In the genomic region with DNA sequence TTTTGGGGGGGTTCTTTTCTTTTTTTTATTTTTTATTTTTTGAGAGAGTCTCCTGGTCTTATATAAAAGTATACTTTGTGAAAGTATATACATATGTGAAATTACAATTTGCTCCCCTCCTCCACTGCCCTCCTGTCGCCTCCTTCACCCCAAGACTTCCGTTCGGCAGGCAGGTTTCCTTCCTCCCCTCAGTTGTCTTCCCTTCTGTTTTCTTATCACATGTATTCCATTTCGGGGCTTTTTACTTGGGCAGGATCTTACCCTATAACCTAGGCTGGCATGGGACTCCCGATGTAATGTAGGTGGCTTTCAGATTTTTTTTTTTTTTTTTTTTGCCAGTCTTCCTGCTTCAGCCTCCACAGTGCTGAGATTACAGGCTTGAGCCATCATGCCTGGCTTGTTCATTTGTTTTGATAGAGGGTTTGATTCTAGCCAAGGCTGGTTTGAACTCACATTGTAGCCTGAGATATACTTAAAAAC, we compare ENCODE assay signal across 8 mouse cellular contexts. TPM values are rescaled to one million over a fixed set of nuclear protein-coding genes. Genes with fewer than 3 reads are reported as not detected.
DNase-seq lines count a peak whose midpoint lies in the region; ATAC-seq and TF ChIP-seq lines count a peak whose summit lies in the region.

No protein-coding gene starts in this region.

- no peak for TF ChIP-seq CTCF in intestine, postnatal 0 days (IDR thresholded peaks at IDR 0.05; ENCODE audit: low read depth)

- no peak for ATAC-seq in lung, embryonic 15.5 days (ENCODE audit: borderline replicate concordance, extremely low read depth, low FRiP score, low TSS enrichment)
- ATAC-seq in embryonic facial prominence, embryonic 11.5 days (replicated peaks; ENCODE audit: insufficient number of reproducible peaks, low FRiP score, low TSS enrichment, low read depth), result no peak
- ATAC-seq in intestine, postnatal 0 days, result no peak
- no peak for ATAC-seq in stomach, embryonic 16.5 days (ENCODE audit: insufficient read depth, low FRiP score)
- no peak for ATAC-seq in cerebellum, adult (ENCODE audit: insufficient number of reproducible peaks, low FRiP score, low TSS enrichment)

- WGBS in lung, embryonic 15.5 days, result 31% methylated on average over 5 of the region's 5 CpGs
- WGBS in embryonic facial prominence, embryonic 11.5 days, result 41% methylated on average over 5 of the region's 5 CpGs
- WGBS in intestine, postnatal 0 days, result 71% methylated on average over 5 of the region's 5 CpGs
- whole genome bisulfite sequencing in stomach, embryonic 16.5 days, result 44% methylated on average over 5 of the region's 5 CpGs

- H3K4me1 ChIP-seq in lung, embryonic 15.5 days, result no peaks in the 10 kb centered on the region
- H3K4me1 ChIP-seq in embryonic facial prominence, embryonic 11.5 days (ENCODE audit: control insufficient read depth, insufficient read depth, low read length), result no peaks in the 10 kb centered on the region
- H3K4me1 ChIP-seq in intestine, postnatal 0 days (replicated peaks; ENCODE audit: control insufficient read depth, insufficient read depth, low read length), result no peaks in the 10 kb centered on the region
- H3K4me1 ChIP-seq in stomach, embryonic 16.5 days (ENCODE audit: control insufficient read depth, insufficient read depth, low read length), result no peaks in the 10 kb centered on the region

- H3K9ac ChIP-seq in lung, embryonic 15.5 days, result no peak overlapping the region
- H3K9ac ChIP-seq in embryonic facial prominence, embryonic 11.5 days (replicated peaks; ENCODE audit: low read length), result no peak overlapping the region
- no peak overlapping the region for H3K9ac ChIP-seq in intestine, postnatal 0 days (ENCODE audit: low read depth, low read length)
- no peak overlapping the region for H3K9ac ChIP-seq in stomach, embryonic 16.5 days (ENCODE audit: low read length)

- H3K4me3 ChIP-seq in lung, embryonic 15.5 days, result peak overlapping the region; percentile 64
- H3K4me3 ChIP-seq in embryonic facial prominence, embryonic 11.5 days (ENCODE audit: low read depth, low read length), result peak overlapping the region; percentile 45
- H3K4me3 ChIP-seq in intestine, postnatal 0 days (ENCODE audit: low read depth, low read length), result peak overlapping the region; percentile 44; the same call in 1 of the 2 replicates
- peak overlapping the region; percentile 56 for H3K4me3 ChIP-seq in stomach, embryonic 16.5 days (replicated peaks; ENCODE audit: low read length)

- no peaks in the 10 kb centered on the region for H3K27me3 ChIP-seq in lung, embryonic 15.5 days
- H3K27me3 ChIP-seq in embryonic facial prominence, embryonic 11.5 days (ENCODE audit: control insufficient read depth, insufficient read depth, low read length), result no peaks in the 10 kb centered on the region
- no peaks in the 10 kb centered on the region for H3K27me3 ChIP-seq in intestine, postnatal 0 days (replicated peaks; ENCODE audit: control insufficient read depth, insufficient read depth, low read length)
- H3K27me3 ChIP-seq in stomach, embryonic 16.5 days (ENCODE audit: control insufficient read depth, insufficient read depth, low read length), result no peaks in the 10 kb centered on the region

- peak overlapping the region; percentile 33; the same call in 1 of the 2 replicates for H3K27ac ChIP-seq in lung, embryonic 15.5 days
- H3K27ac ChIP-seq in embryonic facial prominence, embryonic 11.5 days (replicated peaks; ENCODE audit: low read depth, low read length), result no peak overlapping the region
- no peak overlapping the region for H3K27ac ChIP-seq in intestine, postnatal 0 days (ENCODE audit: low read depth, low read length)
- H3K27ac ChIP-seq in stomach, embryonic 16.5 days (ENCODE audit: low read length), result no peak overlapping the region

- peak overlapping the region; percentile 58 for H3K4me2 ChIP-seq in lung, embryonic 15.5 days
- peak overlapping the region; percentile 13 for H3K4me2 ChIP-seq in embryonic facial prominence, embryonic 11.5 days (ENCODE audit: low read depth, low read length)
- peak overlapping the region; percentile 67; the same call in 1 of the 2 replicates for H3K4me2 ChIP-seq in intestine, postnatal 0 days (replicated peaks; ENCODE audit: low read depth)
- peak overlapping the region; percentile 51 for H3K4me2 ChIP-seq in stomach, embryonic 16.5 days (ENCODE audit: low read depth, low read length)

- no peaks in the 10 kb centered on the region for H3K36me3 ChIP-seq in lung, embryonic 15.5 days
- H3K36me3 ChIP-seq in embryonic facial prominence, embryonic 11.5 days (replicated peaks; ENCODE audit: control insufficient read depth, insufficient read depth, low read depth, low read length), result no peaks in the 10 kb centered on the region
- H3K36me3 ChIP-seq in intestine, postnatal 0 days (ENCODE audit: control insufficient read depth, insufficient read depth), result no peaks in the 10 kb centered on the region
- no peaks in the 10 kb centered on the region for H3K36me3 ChIP-seq in stomach, embryonic 16.5 days (ENCODE audit: control insufficient read depth, insufficient read depth, low read length)

- no peak for DNase-seq in lung, postnatal 14 days
- DNase-seq in embryonic facial prominence, embryonic 11.5 days (ENCODE audit: low spot score), result no peak
- DNase-seq in adrenal gland, postnatal 4 days (ENCODE audit: low spot score in 2 of 2), result no peak
- DNase-seq in left cerebral cortex, adult 11 months (ENCODE audit: low spot score), result no peak

- no peaks in the 10 kb centered on the region for H3K9me3 ChIP-seq in lung, embryonic 15.5 days
- no peaks in the 10 kb centered on the region for H3K9me3 ChIP-seq in embryonic facial prominence, embryonic 11.5 days (replicated peaks; ENCODE audit: control insufficient read depth, low read length)
- no peaks in the 10 kb centered on the region for H3K9me3 ChIP-seq in intestine, postnatal 0 days (ENCODE audit: control insufficient read depth)
- no peaks in the 10 kb centered on the region for H3K9me3 ChIP-seq in stomach, embryonic 16.5 days (replicated peaks; ENCODE audit: control insufficient read depth, low read length)

RNA-seq across cellular contexts. Expression of a gene that starts 1.7 kb away (rescaled TPM):
- polyA plus RNA-seq in lung, embryonic 15.5 days (2015; fragmentation: Nextera tagmentation; extraction: Ambion mirVana), result 182 and 194 TPM in 2 replicates
- 91.8 and 94.2 TPM in 2 replicates for polyA plus RNA-seq in embryonic facial prominence, embryonic 11.5 days (2014; fragmentation: Nextera tagmentation; extraction: Ambion mirVana)
- polyA plus RNA-seq in intestine, postnatal 0 days (2015; fragmentation: Nextera tagmentation; extraction: Ambion mirVana), result 34.2 and 35.9 TPM in 2 replicates
- polyA plus RNA-seq in stomach, embryonic 16.5 days (2015; fragmentation: Nextera tagmentation; extraction: Ambion mirVana), result 99.4 and 100 TPM in 2 replicates
- 100 to 1,000 TPM; 154 TPM for total RNA-seq in adrenal gland, postnatal 4 days (2021)

Comparison
In these comparisons a context has a peak if more than half of its experiments do, and no peak if none do; other contexts are left out.
1. H3K4me2 ChIP-seq: peak in every context shown above with its lines; median percentile 67 in intestine, postnatal 0 days; 58 in lung, embryonic 15.5 days; 51 in stomach, embryonic 16.5 days; 13 in embryonic facial prominence, embryonic 11.5 days.